Mouse (Mus musculus): ENCODE data around the gene Pde6c.

The Pde6c gene

GRCm38 (mm10) chr19:38132481-38132880 is at the start of gene Pde6c:
Gene Pde6c, plus strand, starts transcription at chr19:38132781.
- DNase-seq (ENCODE audit: low spot score), result no peak

GRCm38 (mm10) chr19:38082931-38083525 is 49.6 kb upstream of the Pde6c start:
- no peak for DNase-seq (ENCODE audit: low spot score)

GRCm38 (mm10) chr19:38085841-38086240 is 46.7 kb upstream of the Pde6c start:
- no peak for DNase-seq (ENCODE audit: low spot score)

- peak; percentile 31 for DNase-seq (ENCODE audit: low spot score)
These were observed 45.5 kb upstream of the Pde6c start for GRCm38 (mm10) chr19:38086948-38087551.

GRCm38 (mm10) chr19:38089358-38089757 is 43.2 kb upstream of the Pde6c start:
- DNase-seq (ENCODE audit: low spot score), result no peak

- no peak for DNase-seq (ENCODE audit: low spot score)
These were observed 41.0 kb upstream of the Pde6c start for GRCm38 (mm10) chr19:38091512-38091985.

DNA sequence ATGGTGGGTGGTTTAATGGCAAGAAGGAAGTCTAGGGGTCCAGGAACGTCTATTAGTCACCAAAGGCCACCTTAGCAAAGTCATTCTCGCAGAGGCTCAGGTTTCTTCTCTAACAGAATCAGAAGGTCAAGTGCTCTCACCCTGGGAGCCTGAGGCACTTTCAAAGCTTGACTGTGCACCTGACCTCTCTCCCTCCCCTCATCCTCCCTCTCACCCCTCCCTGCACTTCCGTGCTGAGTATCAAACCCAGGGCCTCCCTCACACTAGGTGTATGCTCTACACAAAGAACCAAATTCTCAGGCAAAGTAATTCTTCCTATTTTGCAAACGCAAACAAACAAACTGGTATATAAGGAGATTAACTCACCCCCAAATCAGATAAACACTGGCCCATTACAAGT is 36.4 kb upstream of the Pde6c start:
- DNase-seq (ENCODE audit: low spot score), result no peak

- DNase-seq (ENCODE audit: low spot score), result peak; percentile 44
These were observed 35.5 kb upstream of the Pde6c start, which contains the start of gene Ffar4 for GRCm38 (mm10) chr19:38096858-38097758. Gene Ffar4, plus strand, starts transcription at chr19:38097071.

- DNase-seq (ENCODE audit: low spot score), result no peak
These were observed 24.7 kb upstream of the Pde6c start for GRCm38 (mm10) chr19:38107871-38108270.

- no peak for DNase-seq (ENCODE audit: low spot score)
These were observed 22.9 kb upstream of the Pde6c start for GRCm38 (mm10) chr19:38109506-38110242.

DNA sequence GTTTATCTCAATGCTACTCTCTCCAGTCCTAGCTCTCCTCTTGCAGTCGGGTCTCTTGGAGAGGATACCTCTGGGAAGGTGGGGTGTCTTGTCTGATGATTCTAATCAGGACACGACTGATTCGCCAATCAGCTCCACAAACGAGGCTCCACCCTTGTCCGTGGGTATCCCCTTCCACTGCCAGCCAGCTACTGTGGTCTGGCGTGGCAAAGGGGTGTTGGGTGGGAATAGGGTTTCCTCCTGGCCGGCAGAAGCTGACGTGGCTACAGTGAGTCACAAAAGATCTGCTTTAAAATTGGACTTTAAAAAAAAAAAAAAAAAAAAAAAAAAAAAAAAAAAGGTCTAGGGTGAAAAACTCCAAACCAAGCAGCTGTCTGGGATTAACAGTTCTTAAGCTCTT is 21.5 kb upstream of the Pde6c start:
- DNase-seq (ENCODE audit: low spot score), result no peak

DNA sequence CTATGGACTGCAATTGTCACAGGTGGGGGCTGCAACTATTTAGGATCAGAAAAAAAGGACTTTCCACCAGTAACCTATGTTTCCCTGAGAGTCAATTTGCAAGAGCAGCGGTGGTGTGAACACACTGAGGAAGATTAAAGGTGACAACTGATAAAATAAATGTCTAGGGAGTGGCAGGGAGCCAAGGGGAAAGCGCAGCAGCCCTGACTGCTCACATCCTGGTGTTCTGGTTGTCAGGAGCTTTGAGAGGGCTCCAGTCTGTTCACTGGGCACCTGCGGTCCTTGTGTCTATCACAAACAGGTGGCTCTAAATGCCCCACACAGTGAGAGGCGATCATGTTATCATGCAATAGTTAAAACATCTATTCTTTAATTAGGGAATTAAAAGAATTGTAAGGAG is 20.0 kb upstream of the Pde6c start:
- no peak for DNase-seq (ENCODE audit: low spot score)

- no peak for DNase-seq (ENCODE audit: low spot score)
These were observed 17.6 kb upstream of the Pde6c start for GRCm38 (mm10) chr19:38114834-38115491.

- DNase-seq (ENCODE audit: low spot score), result peak; percentile 39
These were observed 12.3 kb upstream of the Pde6c start for GRCm38 (mm10) chr19:38120123-38120760.

- DNase-seq (ENCODE audit: low spot score), result peak; percentile 13
These were observed 8.7 kb upstream of the Pde6c start for GRCm38 (mm10) chr19:38123921-38124320.

DNA sequence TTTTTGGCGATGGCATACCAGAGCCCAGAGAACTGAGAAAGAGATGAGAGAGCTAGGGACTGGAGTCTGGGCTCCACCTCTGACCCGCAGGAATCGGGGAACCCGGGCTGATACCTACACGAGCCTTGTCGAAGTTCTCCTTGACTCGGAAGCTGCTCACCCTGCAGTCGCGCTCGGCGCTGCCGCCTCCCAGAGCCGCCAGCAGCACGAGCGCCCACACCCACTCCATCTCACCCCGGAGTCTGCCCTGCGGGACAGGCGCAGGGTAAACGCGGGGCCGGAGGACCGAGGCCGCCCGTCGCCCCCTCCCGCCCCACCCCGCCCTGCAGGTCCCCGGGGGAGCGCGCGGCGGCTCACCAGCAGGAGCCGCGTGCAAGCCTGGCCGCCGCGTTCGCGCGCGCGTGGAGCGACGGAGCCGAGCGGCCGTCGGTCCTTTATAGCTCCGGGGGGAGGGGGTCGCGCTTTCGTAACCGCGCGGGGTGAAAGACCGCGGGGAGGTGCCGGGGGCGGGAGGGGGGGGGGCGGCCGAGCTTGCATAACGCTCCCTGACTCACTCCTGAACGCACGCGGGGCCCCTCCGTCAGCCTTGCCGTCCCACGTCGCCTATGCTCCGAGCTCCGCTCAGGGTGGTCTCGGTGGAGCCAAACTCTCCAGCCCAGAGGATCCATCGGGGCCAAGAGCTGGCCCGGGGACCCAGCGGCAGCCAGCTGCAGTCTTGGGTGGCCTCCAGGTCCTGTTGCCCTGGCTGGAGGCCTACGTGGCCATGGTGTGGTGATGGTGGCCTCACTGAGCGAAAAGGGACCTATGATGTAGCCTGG is 8.0 kb upstream of the Pde6c start:
- peak; percentile 49 for DNase-seq (ENCODE audit: low spot score)

- no peak for DNase-seq (ENCODE audit: low spot score)
These were observed 7.4 kb upstream of the Pde6c start, which contains the start of gene Rbp4 for GRCm38 (mm10) chr19:38125219-38125610. Gene Rbp4, minus strand, starts transcription at chr19:38125281.

DNA sequence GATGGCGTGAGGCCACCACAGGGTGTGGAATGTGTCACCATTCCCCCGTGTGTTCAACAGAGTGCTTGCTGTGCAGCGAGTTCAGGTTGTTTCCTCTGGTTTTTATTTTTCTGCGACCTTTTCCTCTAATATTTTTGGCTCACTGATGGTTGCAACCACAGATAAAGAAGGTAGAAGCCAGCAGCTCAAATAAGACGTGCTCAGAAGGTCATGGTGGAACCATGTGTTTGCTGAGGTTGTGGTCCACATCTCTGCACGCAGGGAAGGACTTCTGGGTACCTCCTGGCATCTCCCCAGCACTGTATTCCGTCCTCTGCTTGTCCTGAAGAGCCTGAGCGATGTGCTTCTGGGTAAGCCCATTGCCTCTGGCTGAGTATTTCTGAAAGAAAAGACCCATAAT is 5.9 kb upstream of the Pde6c start:
- DNase-seq (ENCODE audit: low spot score), result no peak

DNA sequence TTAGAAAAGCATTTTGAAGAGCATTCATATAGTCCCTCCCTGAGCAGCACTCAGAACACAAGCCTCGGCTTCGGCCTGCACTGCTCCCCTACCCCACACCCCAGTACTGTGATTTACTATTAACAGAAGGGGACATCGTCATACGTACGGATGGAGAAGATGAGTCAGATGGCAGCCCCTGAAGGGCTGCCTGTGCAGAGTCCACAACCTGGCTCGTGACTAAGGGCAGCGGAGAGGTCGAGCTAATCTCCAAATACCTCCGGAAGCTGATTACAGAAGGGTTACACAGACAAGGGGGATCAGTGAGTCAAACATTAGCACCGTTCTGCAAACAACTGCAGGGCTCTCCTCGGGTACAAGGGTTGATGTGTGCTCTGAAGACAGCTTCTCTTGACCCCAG is 1.4 kb downstream of the Pde6c start:
- no peak for DNase-seq (ENCODE audit: low spot score)

GRCm38 (mm10) chr19:38134806-38135205 is 2.2 kb downstream of the Pde6c start:
- no peak for DNase-seq (ENCODE audit: low spot score)
